Mouse (Mus musculus) right cerebral cortex, postnatal 4 days (tissue): ENCODE data around the gene Lacc1.
"Not testable (repeated sequence)": the region's sequence is repeated elsewhere in the genome, so short reads cannot be mapped to it uniquely, and the experiment has no call there.

ENCODE experiments used
- DNase-seq: peaks from one replicate; pipeline ENCODE4 v3.0.0-alpha.2; 2022

Lacc1 gene

GRCm38 (mm10) chr14:77036226-77037046 is at the start of gene Lacc1, which contains the start of gene Ccdc122:
TSS of gene Lacc1 (minus strand) at chr14:77036904.
TSS of gene Ccdc122 (plus strand) at chr14:77036772.
- peak; percentile 70 for DNase-seq

- DNase-seq = no peak
Observed at GRCm38 (mm10) chr14:77081248-77081647, 44.5 kb upstream of the Lacc1 start.

- no peak for DNase-seq
Observed at GRCm38 (mm10) chr14:77069361-77069760, 32.7 kb upstream of the Lacc1 start.

- DNase-seq = no peak
Observed at GRCm38 (mm10) chr14:77053288-77053687, 16.6 kb upstream of the Lacc1 start.

GRCm38 (mm10) chr14:77037832-77038425 is 1.2 kb upstream of the Lacc1 start:
- no peak for DNase-seq

- no peak for DNase-seq
Observed at GRCm38 (mm10) chr14:77037330-77037729, 626 bp upstream of the Lacc1 start.

- DNase-seq = no peak
Observed at GRCm38 (mm10) chr14:77034970-77035369, 1.7 kb downstream of the Lacc1 start.

- no peak for DNase-seq
Observed at GRCm38 (mm10) chr14:77034175-77034915, 2.4 kb downstream of the Lacc1 start.

GRCm38 (mm10) chr14:77033391-77033790 is 3.3 kb downstream of the Lacc1 start:
- DNase-seq = no peak

GRCm38 (mm10) chr14:77032433-77032832 is 4.3 kb downstream of the Lacc1 start:
- DNase-seq = no peak

GRCm38 (mm10) chr14:77030808-77031207 is 5.9 kb downstream of the Lacc1 start:
- no peak for DNase-seq

GRCm38 (mm10) chr14:77029319-77030054 is 7.2 kb downstream of the Lacc1 start:
- no peak for DNase-seq

GRCm38 (mm10) chr14:77024499-77024898 is 12.2 kb downstream of the Lacc1 start:
- DNase-seq = no peak

GRCm38 (mm10) chr14:77017211-77017610 is 19.5 kb downstream of the Lacc1 start:
- DNase-seq = no peak

GRCm38 (mm10) chr14:77016783-77017182 is 19.9 kb downstream of the Lacc1 start:
- DNase-seq = not testable (repeated sequence)

GRCm38 (mm10) chr14:77011804-77012203 is 24.9 kb downstream of the Lacc1 start:
- DNase-seq = peak; percentile 75

- DNase-seq = peak; percentile 71
Observed at GRCm38 (mm10) chr14:77008238-77008637, 28.5 kb downstream of the Lacc1 start.

GRCm38 (mm10) chr14:77005566-77005965 is 31.1 kb downstream of the Lacc1 start:
- no peak for DNase-seq

- no peak for DNase-seq
Observed at GRCm38 (mm10) chr14:77004740-77005139, 32.0 kb downstream of the Lacc1 start.

- not testable (repeated sequence) for DNase-seq
Observed at GRCm38 (mm10) chr14:76990351-76990750, 46.4 kb downstream of the Lacc1 start.

- DNase-seq = no peak
Observed at GRCm38 (mm10) chr14:76981781-76982180, 54.9 kb downstream of the Lacc1 start.

GRCm38 (mm10) chr14:76981176-76981575 is 55.5 kb downstream of the Lacc1 start:
- no peak for DNase-seq

- DNase-seq = no peak
Observed at GRCm38 (mm10) chr14:76979569-76979968, 57.1 kb downstream of the Lacc1 start.
